Mouse (Mus musculus) cerebellum, adult 9-11 months (tissue): ENCODE data around the gene Olig1.
"Not testable (repeated sequence)": the region's sequence is repeated elsewhere in the genome, so short reads cannot be mapped to it uniquely, and the experiment has no call there.

Experiments
- DNase-seq: peaks from one replicate; pipeline ENCODE4 v3.0.0; 2022

Gene Olig1

DNA sequence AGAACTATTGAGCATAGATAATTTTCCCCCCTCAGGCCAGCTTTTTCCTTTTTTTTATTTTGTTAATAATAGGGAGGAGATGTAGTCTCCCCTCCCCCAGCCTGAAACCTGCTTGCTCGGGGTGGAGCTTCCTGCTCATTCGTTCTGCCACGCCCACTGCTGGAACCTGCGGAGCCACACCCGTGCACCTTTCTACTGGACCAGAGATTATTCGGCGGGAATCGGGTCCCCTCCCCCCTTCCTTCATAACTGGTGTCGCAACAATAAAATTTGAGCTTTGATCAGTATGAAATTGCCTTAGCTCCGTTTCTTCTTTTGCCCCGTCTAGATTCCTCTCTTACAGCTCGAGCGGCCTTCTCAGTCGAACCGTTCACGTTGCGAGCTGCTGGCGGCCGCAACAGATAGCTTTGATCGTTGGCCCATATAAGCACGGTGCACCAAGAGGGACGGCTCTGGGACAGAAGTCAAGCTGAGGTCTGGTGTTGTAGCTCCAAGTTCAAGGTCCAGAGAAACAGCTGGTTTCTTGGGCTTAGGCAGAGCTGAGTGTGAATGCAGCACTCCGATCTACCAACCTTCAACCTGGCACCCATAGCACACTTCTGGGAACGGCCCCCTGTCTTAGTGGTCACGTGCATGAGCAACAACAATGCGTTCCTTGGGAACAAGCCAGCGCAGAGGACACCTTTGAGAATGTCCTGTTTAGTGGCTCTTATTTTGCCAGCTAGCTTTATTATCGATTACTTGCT, 14.0 kb upstream of the Olig1 start:
- DNase-seq: not testable (repeated sequence)

DNA sequence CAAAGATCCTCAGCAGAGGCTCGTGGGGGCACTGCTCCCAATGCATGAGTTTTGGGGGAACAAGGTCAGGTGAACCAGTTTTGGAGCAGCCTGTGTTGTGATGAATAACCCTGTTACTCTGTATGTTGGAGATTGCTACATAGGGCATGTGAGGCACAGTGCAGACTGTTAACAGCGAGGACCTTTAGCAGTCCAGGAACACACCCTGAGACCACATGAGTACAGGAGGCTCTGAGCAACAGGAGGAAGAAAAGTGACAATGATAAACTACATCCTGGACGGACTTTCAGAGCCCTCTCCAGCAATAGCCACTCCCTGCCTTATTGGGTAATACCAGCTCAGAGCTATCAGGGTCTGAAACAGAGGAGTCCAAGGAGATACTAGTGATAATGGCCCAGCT, 10.6 kb upstream of the Olig1 start:
- DNase-seq: no peak

DNA sequence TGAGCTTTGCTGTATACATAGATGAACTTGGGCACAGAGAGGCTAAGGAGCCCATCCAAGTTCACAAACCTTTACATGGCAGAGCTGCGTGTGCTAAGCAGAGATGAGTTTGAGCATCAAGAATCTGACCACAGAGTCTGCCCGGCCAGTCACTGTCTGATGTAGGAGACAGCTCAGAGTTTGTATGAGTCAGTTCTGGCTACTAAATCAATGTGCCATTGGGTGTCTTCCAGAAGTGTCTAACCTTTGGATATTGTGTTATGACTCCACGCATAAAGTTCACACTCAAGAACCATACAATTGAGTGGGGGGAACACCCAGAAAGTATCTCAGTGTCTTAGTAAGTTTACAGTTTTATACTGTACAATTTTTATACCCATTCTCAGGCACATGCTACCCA, 8.7 kb upstream of the Olig1 start:
- DNase-seq: no peak

DNA sequence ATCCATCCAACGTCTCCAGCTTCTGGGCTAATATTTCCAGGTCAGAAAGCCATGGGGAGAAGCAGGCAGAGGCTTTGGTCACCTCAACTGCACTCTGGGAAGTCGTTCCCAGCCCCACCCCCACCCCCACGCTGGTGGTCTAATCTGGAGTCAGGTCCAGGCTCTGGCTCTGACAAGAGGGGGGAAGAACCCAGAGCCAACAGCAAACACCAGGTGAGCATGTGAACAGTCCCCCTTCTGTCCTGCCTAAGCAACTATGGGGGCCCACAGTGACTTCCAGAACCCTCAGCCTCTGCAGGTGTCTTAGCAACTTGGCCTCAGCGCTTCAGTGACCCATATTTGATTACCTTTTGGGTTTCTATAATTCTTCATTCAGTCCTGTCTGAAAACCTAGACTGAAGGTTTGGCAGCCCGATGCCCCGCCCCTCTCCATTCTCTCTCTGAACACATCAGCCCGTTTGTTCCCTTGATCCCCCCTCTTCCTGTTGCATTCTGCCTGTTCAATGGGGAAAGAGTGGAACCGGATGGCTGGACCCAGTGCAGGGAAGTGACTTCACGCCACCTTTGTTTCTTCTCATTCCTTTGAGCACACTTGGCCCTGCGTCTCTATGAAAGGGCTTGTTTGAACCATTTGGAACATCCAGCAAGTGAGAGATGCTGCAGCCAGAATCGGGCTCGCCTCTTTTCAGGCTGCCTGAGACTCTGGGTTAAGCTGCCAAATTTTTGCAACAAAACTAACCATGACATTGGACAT, 6.9 kb upstream of the Olig1 start:
- no peak for DNase-seq

DNA sequence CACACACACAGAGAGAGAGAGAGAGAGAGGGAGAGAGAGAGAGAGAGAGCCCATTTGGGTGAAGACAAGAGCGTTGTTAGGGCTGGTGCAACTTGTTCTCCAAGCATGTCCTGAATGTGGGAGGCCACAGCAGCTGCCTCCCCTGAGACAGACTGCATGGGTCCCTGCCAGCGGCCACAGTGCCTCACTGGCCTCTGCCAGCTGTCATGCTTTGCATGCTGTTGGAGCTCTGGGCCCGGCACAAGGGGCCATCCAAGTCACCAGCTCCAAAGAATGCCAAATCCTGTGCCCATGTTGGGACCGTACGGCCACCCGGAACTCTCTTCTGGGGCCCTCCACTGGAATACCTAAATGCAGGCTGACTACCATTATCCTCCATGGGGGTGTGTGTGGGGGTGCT, 3.6 kb upstream of the Olig1 start:
- peak; percentile 46 for DNase-seq

DNA sequence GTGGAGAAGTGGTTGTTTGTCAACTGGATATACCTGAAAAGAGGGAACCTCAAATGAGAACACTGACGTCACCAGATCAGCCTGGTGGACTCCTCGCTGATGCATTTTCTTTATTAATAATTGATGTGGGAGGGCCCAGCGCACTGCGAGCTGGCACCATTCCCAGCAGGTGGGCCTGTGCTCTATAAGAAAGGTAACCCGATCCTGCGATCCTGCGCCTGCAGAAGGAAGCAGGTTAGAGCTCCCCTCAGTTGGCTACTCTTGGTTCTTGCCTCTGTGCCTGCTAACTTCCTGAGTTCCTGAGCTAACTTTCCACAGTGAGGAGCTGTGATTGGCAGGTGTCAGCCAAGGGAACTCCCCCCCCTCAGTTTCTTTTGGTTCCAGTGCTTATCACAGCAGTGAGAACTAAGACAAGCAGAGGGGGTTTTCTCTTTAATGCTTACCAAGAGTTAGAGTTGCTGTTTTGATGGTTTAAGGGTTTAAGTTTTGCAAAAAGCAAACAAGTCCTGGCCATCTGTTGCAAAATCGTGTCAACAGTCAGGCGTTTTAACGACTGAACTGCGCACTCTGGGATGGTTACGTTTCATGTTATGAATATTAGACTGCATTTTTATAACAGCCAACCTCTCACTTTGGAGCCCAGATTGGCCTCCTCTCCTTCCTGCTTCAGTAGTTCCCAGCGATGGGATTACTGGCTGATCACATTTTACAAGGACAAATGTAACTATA, 684 bp upstream of the Olig1 start:
- no peak for DNase-seq

DNA sequence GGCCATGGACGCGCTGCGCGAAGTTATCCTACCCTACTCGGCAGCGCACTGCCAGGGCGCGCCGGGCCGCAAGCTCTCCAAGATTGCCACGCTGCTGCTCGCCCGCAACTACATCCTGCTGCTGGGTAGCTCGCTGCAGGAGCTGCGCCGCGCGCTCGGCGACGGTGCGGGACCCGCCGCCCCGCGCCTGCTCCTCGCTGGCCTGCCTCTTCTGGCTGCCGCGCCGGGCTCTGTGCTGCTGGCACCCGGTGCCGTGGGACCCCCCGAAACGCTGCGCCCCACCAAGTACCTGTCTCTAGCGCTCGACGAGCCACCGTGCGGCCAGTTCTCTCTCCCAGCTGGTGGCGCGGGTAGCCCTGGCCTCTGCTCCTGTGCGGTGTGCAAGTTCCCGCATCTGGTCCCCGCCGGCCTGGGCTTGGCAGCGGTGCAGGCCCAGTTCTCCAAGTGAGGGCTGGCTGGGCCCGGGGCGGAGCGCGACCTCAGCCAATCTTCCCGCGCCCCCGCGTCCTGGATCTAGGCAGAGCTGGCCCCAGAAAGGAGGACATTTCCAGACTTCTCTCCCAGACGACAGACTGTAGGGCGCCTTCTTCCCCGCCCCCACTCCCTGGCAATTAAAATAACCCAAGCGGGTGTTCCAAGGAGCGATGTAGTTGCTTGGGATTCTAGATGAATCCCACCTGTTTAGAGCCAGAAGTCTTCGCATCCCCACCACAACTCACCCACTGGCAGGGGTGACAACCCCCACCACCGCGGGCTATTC, 820 bp downstream of the Olig1 start:
- no peak for DNase-seq

DNA sequence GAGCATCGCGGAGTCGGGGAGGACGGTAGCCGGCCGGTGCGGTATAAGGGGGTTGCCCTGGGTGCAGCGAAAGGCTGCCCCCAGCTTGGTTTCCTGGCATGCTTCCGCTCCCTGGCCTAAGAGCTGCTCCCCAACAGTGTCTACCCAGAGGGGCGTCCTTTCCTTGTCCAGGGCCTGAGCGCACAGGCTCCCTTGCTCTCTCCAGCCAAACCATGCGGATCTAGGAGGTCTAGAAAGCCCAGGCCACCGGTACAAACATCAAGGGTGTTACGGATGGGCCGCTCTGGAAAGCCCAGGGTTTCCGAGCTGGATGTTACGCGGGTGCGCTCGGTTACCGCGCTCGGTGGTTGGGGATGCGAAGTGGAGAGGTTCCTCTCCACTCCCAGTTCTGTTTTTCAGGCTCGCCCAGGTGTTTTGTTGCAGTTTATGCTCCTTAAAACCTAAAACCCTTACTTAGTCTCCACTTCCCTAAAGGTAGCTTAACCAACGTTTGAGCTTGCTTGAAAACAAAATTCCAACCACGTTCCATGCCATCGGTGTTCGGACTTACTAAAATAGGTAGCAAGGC, 1.5 kb downstream of the Olig1 start:
- DNase-seq: no peak

DNA sequence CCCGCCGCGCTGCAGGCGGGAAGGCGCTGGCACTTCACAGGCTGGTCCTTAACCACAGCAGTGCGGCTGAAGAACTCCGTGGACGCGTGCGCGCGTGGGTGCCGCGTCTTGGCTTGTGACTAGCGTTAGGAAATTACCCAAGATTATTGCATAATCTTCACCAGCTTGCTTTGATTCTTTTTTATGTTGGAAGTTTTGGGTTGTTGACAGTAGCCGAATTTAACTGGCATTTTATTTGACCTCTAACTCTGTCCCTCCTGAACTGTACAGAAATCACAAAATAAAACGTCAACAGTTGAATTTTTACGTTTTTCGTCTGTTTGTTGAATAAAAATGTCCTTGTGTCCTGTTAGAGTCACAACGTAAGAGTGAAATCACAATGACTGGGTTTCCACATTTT, 2.1 kb downstream of the Olig1 start:
- DNase-seq: no peak

DNA sequence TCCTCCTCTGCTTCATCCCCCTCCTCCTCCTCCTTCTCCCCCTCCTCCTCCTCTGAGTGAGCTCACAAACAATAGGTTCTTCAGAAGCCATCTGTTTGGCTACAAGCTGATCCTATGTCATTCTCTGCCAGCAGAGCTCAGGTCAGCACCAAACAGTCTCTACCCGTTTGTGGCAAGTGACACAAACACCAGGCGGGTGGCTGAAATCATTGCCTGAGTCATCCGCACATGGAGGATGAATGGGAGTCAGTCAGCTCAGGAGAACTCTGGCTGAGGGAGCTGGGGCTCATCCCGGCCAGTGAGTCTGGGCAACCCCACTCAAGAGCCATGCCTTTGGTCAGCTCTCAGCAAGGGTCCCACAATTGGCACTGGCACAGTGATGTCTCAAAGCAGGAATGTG, 10.9 kb downstream of the Olig1 start:
- DNase-seq: peak; percentile 25

DNA sequence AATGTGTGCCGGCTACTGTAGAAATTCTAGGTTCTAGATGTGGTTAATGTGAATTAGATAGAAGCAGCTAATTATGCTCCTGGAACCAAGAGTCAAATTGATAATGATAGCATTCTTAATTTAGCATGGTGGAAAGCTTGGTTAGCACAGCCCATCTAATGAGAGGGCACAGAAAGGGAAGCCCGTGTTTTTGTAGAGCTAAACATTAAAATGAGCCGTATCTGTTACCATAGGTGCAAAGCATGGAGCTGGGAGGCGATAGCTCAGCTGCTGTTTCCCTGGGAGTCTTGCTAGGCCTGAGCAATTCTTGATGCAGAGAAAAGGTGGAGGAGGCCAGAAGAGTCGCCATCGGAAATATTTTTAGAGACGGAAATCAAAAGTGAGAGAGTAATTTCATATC, 22.5 kb downstream of the Olig1 start:
- DNase-seq: no peak

DNA sequence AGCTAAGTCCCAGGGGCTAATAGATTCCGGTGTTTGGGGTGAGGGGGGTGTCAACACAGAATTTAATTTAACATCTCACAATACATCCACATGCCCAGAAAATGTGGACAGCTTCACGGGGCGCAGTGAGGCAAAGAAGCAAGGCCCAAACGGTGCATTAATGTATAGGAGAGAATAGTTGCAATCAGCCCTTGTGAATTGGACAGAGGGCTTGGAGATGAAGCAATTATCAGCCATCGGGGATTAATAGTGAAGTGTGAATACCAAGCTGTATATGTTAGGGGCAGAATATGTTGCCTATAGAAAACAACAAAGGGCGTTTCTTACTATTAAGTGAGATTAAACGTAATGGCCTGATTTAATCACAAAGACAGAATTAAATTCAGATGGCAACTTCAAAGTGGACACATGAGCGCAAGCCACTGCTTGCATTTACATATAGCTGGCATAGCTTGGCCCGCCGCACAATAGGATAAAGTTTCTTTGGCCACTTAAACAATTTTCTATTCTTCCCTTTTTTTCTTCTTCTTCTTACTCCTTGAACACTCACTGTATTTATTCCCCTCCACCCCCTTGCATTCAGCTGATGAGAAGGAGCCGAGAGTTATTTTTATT, 23.3 kb downstream of the Olig1 start:
- no peak for DNase-seq

DNA sequence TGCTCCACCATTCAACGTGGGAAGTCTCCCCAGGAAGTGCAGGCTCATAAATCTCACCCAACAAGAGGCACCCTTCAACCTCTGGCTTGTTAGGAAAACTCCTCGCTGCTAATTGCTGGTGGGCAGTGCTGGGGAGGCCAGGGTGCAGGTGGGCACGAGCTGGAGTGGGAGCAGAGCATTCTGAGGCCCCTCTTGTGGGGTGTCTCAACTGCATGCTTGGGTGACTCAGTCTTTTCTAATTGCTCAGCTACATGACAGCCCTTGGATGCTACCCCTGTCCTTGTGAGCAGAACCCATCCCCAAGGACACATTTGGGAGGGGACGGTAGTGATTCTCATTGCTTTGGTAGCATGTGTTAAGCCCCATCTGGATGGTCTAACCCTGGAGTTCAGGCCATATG, 28.2 kb downstream of the Olig1 start:
- DNase-seq: no peak

DNA sequence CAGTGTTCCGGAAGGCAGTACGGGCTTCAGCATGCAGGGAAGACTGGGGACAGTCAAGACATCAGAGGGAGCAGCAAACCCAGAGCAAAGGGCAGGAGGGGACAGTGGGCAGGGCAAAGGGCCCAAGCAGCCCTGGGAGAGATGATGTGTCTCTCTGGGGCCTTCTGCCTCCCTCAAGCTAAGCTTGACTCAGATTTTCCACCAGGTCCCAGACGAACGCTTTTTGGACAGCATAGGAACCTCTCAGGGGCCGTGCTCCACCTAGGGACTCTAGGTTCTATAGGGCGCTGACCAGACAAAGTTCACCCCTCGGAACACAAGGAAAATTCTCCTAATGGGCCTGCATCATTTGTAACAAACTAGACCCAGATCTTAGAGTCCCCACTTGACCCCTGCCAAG, 29.8 kb downstream of the Olig1 start:
- DNase-seq: no peak

DNA sequence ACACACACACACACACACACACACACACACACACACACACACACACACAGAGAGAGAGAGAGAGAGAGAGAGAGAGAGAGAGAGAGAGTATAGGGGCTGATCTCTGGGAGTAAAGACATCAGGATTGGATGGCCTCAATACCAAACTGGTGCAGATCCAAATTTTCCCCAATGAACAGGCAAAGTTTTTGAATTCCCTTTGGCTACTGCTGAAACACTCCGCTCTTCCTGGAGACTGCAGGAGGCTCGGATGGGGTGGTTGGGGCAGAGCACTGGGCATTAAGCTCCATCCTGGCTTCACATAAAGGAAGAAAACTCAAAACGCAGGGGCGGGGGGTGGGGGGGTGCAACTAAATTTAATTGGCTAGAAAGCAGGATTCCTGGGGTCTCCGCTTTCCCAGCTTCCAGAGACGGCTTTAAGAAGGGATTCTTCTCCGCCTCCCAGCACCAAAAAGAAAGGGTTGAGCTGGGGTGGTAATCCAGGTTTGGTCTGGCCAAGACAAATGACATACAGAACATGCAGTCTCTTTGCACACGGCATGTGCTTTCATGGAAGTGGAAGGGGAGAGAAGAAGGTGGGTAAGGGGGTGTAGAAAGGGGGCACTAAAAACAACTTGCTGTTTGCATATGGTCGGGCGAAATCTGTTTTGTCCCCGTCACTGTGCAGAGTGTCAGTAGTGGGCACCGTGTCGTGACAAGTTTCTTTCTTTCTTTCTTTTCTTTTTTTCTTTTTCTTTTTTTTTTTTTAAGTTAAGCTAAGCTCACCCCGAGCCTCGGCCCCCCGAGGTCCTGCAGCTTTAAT, 31.3 kb downstream of the Olig1 start:
- DNase-seq: no peak

DNA sequence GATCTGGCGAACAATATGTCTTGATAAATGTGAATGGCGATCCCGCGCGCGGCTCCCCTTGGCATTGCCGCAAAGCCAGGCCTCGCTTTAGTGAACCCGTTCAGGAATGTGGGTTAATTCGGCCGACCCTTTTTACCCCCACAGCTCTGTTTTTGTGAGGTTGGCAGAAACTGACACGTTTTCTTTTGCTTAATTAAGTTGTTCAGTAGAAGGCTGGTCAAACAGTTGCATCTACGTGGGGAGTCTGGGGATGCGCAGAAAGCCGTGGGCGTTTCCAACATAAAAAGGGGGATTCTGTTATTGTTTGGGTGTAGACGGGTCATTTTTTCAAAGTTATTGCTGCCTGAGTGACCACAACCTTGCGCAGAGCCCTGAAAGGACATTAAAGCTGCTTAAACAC, 31.9 kb downstream of the Olig1 start:
- DNase-seq: no peak

DNA sequence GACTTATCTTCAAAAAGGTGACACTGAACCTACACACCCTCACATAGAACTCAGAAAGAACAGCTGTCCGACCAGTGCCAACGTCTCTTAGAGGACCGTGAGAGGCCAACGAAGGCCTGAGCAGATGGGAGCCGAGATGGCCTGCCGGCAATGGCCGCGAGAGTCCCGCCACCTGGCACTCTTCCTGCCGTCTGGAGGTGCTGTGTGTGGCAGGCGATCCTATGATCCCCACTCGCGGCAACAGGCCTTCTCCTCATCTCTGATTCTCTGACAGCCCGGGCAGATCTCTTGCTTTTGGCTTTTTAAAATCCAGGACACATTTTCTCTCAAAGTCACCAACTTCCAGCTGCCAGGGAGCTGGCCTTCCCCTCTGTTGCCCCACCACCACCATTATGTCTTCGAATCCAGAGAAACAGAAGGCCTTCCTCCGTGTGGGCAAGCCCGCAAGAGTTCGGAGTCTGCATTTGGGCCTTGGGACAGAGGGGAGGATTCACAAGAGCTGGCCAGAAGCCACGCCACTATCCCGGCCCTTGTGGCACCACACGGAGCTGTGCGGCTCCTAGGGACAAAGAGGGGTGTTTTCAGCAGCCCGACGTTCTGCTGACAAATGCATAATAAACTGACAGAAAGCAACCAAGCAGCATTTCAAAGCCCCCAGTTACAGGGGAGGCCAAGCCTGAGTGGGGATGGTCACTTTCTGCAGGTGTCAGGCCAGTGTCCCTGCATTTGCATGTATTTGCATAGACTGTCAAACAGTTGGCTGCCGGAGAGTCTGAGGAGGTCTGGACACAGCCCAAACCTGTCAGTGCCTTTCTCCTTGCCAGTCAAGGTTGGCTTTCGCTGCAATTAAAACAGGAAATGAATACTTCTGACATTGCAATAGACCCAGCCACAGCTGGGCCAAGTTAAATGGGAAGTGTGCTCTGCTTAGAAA, 34.5 kb downstream of the Olig1 start:
- peak; percentile 47 for DNase-seq

DNA sequence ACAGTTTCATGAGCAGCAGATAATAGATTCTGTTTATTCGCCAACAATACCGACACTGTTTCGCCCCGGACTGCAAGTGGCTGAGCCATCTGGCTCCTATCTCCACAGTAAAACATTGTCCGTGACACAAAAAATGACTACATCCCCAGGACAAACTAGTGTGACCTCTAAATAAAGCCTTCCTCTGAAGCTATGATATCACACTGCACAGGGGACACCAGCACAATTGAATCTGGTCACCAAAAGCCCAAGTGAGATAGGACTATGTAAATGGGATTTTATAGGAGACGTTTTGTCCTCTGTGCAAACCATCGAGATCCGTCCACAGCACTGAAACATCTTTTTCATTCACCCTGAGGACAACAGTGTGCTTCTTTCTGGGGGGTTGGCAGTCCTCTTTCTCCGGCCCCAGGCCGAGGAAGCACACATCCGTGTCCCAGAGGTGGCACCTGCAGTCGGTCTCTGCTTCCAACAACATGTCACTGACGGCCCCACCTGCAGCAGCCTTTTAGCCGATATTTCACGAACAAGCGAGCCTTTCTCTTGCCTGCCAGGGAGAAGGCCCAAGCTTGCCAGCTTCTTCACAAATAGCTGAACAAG, 36.0 kb downstream of the Olig1 start:
- no peak for DNase-seq

DNA sequence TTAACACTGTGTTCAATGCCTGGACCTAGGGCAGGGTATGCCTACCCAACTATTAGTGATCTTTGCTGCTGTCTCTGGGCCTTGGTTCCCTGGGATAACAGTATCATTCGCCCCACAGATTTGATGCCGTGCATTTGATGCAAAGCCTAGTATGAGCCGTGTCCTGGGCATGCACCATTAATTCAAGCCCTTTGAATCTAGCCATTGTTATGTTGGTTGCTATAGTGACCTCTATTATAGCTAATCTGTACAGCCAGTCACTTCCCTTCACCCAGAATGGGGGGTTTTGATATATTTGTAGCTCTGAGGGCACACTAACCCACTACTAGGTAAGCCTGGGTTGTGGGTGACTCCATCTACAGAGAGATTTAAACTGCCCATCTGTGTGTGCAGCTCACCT, 40.3 kb downstream of the Olig1 start:
- DNase-seq: no peak

DNA sequence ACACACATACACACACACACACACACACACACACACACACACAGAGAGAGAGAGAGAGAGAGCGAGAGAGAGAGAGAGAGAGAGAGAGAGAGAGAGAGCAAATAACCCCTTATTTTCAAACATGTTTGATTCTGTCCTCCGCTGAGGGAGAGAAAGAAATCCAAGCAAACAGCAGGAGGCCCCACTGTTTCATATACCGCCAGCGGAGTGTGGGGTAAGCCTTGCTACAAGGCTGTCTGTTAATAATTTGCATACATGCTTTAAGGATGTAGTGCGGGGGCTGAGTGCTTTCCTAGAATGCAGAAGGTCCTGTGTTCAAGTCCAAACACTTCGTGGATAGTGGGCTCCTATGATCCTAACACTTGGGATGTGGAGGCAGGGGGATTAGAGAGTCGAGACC, 43.3 kb downstream of the Olig1 start:
- DNase-seq: no peak
